Mouse (Mus musculus) A20 (cell line): Measurements from ENCODE around the gene Lamtor2.

Experiments
- DNase-seq: peaks from one replicate; pipeline ENCODE4 v3.0.0-alpha.2; 2011; ENCODE audit warnings: low read depth, low spot score

Lamtor2 gene

DNA sequence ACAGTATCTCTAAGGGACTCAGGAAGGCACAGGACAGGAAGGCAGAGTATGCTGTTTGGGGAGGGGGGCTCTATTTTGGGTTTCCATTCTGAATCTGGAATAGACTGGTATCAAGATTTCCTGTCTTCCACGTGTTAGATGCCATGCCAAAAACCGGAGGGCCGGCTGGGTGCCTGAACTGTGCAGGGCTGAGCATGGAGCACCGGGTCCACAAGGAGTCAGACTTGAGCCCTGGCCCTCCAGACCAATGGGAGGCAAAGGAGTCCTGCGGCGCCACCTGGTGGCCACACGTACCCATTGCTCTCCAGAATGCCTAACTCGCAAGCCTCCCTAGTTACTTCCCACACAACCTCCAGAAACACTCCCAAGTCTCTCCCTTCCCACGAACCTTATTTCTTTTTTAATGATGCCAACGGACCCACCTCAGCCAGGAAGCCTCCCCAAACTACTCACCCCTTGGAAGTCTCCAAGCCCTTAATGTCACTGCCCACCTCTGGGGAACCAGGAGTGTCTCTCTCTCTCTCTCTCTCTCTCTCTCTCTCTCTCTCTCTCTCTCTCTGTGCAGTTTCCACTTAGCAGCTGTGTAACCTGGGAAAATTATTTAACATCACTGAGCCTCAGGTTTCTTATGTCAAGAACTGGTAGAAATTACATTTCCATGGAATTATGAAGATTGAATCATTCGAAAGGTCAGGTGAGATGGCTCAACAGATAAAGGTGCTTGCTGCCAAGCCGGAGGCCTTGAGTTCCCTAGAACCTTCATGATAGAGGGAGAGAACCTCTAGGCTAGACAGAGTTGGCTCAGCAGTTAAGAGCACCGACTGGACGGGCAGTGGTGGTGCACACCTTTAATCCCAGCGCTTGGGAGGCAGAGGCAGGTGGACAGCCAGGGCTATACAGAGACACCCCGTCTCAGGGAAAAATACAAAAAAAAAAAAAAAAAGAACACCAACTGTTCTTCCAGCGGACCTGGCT, 26.4 kb downstream of the Lamtor2 start:
- DNase-seq = peak; percentile 89

DNA sequence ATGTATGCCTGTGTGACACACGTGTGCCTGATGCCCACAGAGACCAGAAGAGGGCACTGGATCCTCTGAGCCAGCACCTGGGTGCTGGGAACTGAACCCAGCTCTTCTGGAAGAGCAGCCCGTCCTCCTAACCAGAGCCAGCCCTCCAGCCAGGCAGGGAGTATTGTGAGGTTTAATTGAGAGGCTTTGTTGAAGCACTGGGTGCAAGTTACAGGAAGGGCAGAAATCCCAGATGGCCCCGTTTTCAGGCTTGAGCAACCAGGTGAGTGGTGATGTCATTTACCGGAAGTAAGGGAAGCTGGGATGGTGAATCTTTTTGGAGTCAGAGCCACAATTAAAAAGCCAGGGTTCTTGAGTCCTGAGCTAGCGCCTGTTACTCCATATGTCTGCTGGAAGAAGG, 27.9 kb downstream of the Lamtor2 start:
- DNase-seq = no peak

DNA sequence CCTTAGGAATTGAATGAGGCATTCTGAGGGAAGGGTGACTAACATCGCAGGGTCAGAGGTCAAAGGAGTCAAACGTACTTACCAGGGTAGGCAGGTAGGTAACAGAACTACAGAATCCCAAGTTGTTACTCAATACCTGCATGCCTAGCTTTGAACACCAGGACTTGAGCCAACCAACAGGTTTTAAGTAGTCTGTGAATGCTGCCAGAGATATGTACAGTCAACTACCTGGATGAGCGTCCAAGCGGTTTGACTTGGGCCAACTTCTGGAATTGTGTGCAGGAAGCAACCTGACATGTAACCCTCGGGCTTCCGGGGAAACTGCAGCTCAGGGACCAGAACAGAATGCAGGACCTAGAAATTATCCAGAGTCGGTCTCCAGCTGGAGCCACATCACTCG, 29.8 kb downstream of the Lamtor2 start:
- no peak for DNase-seq

DNA sequence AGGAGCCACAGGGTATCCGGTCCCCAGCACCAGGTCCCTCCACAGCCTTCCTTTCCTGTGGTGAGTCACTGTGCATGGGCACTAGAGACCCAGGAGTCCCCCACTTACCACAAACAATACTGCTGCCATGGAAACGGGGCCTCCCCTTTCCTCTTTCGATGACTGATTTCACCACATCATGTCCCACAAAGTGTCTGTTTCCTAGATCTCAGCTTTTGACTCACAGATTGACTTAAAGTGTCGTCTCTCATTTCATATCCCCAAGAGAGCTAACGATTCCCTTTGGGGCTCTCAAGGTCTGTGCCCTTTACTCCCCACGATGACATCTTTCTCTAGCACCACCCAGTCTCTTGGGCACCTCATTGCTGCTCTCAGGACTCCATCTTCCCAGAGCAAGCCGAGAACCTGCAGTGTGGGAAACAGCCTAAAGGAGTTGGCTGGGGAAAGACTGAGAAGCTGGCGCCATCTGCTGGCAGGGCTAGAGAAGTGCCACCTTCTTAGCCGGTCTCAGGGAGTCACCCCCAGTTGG, 31.0 kb downstream of the Lamtor2 start:
- DNase-seq = peak; percentile 74

DNA sequence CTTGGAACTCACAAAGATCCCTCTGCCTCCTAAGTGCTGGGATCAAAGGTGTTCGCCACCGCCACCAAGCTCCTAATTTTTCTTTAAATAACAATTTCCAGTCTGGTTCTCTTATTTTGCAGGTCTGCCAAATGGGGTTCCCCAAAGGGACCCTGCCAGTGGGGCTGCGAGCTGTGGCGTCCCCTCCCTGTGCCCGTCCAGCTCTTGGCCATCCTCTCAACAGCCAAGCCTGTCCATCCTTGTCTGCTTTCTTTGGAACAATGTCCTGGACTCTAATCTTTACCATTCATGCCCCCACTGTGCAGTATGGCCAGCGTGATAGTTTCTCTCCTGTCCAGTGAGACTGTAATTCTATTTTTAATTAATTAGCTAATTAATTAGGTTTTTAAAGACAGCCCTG, 31.7 kb downstream of the Lamtor2 start:
- DNase-seq = no peak

DNA sequence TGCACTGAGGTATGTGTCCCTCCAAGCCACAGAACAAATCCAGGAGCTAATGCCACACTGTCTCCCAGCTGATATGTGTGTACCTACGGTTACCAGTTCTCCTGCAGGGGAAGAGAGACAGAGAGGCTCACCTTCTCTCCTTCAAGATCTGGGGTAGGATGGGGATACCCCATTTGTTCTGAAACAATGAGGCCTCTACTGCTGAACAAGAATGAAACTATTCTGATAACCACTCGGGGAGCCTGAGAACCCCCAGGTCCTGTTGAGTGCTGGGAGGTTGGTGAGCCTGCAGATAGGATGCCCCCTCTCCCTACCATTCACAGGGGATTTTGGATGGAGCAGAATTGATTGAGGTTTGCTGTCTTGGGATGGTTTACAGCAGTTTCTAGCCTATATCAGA, 32.8 kb downstream of the Lamtor2 start:
- DNase-seq = peak; percentile 47

DNA sequence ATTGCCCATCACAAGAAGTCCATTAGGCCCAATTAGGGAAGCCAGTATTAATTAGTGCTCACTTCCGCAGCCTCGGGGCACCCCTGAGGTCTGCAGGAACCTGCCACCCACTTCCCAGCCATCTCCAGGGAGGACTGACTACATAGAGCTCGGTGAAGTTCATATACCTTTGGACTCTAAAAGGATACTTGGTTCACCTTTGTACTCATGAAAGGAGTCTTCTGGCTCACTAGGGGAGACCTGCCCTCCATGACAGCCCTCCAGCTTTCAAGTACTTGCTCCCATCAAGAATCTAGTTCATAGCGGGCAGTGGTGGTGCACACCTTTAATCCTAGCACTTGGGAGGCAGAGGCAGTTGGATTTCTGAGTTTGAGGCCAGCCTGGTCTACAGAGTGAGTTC, 34.5 kb downstream of the Lamtor2 start:
- no peak for DNase-seq

DNA sequence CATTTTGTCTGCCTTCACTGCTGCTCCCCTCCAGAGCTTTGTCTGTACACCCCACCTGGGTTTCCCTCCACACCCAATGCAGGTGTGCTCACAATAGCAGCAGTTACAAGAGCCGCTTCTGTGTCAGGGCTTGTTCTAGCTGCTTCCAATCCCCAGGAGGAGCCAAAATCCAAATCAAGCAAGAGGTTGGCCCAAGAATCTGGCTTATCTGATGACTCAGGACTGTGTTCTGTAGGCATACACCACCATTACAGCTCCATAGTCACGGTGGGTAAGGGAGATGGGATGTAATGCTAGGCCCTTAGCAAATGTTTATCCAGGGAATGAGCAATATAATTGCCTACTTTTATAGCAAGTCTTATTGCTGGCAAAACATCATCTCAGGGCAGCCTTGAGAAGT, 36.5 kb downstream of the Lamtor2 start:
- DNase-seq = no peak

DNA sequence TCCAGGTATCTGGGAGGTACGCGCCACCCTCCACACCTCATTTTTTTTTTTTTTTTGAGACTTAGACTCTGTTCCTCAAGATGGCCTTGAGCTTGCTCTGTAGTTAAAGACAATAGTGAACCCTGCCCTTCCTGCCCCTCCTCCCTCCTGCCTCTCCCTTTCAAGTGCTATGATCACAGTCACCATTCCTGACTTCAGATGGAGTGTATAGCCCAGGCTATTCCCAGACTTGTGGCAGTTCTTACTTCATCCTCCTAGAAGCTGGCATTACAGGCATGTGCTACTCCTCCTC, 37.8 kb downstream of the Lamtor2 start:
- DNase-seq = no peak

DNA sequence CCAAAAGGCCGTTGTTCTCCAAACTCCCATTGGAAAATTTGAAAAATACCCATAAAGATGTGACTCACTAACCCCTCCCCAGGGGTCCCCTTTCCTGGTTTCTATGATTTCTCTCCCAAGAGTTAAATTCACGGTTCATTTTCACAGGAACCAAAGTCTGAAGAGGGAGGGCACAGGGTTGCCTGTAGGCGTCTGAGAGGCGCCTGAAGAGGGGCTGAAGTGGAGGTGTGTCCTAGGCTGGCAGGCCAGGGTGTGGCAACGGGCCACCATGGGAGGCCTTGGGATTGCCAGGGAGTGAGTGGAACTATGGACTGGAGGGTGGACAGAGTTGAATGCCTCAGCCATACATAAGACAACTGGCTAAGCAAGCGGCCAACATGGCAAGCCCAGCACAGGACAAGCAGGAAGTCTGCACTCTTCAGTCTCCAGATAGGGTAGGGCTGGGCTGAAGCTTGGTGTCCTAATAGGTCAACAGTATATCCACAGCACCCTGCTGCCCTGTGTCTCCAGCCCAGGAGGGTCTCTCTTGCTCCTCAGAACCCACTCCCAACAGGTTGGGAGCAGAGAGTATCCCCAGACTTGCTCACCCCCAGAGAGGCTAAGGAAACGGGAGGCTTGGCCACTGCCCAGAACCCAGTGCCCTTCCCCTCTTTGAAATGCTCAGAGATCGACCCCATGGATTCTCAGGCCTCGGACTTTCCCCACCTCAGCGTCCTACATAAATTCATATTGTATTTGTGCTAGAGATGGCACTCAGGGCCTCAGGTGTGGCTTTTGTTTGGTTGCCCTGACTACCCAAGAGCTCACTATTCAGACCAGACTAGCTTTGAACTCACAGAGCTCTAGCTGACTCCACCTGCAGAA, 38.4 kb downstream of the Lamtor2 start:
- no peak for DNase-seq

DNA sequence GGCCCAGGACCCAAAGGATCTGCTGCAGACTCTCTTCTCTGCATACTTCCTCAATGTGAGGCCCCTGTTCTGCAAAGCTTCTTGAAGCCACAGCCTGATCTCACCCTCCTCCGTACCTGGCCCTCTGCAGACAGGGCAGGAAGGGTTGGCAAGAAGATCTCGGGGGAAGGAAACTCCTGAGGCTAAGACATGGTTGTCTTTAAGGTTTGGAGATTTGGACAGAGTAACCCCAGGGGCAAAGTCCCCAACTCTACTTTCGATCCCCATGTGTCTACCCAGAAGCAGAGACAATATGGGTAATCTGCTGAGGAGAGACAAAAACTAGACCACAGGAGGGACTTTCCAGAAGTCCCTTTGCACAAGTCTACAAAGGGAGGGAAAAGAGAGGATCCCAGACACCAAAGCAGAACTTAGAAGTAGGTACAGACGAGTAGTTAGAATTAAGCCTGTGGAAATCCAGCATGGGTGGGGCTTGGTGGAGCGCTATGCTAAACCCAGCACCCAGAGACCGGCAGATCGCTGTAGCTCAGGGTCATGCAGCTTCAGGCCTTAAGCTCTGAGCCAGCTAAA, 39.2 kb downstream of the Lamtor2 start:
- DNase-seq = peak; percentile 73

DNA sequence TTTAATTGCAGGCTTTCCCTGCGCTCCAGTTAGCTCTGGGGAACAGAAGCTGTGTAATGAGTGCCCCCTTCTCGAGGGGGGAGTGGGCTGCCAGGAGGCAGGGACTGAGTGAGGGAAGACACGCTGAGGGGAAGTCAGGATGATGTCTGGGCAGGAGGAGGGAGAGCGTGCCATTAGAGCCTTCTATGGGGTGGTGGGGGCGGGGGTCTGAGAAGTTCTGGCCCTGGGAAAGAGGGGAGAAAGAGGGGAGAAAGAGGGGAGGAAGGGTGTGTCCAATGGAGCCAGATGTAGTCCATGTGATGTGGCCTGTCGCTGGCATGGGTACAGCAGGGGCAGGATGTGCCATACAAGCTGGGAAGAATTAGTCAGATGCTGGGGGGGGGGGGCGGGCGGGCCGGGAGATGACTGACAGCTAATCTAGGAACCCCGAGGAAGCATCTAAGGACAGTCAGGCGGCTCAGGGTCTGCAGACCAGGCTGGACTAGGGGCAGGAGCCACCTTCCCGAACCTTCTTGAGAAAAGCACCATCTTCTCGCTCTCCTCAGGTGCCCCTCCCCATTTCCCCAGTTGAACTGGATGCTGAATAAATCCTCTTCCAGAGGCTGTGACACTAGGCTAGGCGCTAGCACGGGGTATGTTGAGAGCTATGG, 39.9 kb downstream of the Lamtor2 start:
- DNase-seq = no peak

DNA sequence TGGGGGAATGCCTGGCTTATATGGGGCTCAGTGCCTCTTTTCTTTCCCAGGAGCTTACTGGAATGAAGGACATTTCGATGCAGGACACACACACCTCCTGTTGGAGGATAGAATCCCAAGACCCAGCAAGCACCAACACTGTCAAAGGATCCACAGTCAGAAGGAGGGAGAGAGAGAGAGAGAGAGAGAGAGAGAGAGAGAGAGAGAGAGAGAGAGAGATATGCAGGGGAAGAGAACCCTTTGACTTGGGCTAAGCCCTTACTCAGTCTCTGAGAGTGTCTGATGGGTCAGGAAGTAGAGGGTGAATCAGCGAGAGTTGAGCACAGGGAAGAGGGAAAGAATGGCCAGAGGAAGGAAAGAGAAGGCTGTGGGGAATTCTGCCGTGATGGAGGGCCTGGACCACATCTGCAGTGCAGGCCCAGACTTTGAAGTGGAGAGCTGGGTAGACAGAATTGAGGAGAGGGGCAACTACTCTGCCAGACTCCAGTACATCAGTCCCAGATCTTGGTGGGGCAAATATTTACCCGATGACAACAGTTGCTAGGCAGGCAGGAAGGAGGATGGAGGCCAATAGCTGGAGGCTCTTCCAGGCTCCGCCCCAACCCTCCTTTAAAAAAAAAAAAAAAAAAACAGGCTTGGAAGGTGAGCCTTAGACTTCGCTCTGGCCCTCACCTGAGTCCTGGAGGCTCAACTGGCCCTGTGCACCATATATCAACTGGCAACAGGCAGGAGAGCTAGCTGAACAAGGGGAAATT, 40.6 kb downstream of the Lamtor2 start:
- DNase-seq = no peak

DNA sequence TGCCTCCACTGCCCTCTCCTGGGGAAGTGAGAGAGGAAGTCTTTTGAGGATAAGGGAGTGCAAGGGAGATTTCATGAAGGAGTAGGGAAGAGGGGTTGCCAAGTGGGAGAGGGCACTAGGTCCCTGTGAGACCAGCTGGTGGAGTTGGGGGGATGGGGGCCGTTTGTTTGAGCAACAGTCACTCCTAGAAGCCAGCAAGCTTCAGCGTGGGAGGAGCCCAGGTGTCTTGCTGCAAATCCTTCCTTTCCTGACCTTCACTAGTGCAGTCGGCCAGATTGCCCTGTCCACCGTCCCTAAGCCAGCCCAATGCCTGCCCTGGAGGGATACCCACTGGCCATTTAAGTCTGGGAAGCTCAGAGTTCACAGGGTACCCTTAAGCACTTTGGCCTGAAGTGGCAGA, 41.3 kb downstream of the Lamtor2 start:
- no peak for DNase-seq

DNA sequence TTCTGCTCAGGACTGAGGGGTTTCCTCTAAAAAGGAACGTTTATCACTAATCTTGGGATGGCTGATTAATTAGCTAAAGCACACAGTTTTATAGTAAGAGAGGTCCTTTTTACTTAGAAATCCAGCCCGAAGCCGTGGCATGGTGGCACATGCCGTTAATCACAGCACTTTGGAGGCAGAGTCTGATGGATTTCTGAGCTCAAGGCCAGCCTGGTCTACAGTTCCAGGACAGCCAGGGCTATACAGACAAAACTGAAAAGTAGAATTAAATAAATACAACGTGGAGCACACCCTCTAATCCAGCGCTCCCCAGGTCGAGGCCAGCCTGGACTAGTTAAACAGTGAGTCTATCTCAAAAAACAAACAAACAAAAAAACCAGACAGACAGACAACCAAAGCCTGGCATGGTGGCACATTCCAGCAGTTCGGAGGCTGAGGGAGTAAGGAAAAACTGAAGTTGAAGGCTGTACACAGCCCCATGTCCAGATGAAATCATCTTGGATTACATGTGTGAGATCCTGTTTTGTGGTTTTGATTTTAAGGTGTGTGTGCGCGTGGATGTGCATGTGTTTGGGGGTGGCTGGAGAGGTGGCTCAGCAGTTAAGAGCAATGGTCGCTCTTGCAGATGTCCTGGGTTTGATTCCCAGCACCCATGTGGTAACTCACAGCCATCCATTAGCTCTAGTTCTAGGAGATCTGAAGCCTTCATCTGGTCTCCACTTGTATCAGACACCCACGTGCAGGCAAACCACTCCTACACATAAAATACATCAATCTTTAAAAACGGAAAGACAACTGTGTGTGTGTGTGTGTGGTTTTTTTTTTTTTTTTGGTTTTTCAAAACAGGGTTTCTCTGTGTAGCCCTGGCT, 42.2 kb downstream of the Lamtor2 start:
- DNase-seq = no peak

DNA sequence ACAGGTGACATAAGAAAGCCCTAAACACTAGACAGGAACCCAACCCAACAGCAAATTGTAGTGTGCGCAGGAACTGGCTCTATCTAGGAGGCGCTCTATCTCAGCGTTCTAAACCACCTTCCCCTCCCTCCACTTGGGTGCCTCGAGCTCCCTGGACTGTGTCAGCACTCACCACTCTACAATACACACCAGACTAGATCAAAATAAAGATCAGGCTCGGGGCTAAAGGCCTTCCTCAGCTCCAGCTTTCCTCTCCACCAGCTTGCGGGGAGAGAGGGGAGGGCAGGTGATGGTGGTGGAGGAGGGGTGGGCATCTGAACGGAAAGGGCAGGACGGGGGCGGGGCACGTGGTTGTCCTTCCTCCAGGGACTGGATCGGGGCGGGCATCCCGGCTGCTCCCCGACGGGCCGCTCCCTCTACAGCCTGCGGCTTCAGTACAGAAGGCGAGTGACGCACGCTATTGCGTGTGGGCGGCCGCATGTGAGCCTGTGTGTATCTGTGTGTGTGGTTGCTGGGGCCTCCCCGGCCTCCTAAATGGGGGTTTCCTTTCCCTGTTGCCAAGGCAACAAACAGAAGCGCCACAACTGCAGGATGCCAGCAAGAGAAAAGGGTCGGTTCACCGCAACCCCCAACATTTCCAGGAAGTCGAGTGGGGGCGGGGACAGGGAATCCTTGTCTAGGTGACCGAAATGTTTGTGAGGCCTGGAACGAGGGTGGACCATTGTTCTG, 43.0 kb downstream of the Lamtor2 start, which contains the start of gene Lmna:
Gene Lmna (minus strand): TSS at position 265 of the 729 bp plus-strand sequence.
- DNase-seq = peak; percentile 94

DNA sequence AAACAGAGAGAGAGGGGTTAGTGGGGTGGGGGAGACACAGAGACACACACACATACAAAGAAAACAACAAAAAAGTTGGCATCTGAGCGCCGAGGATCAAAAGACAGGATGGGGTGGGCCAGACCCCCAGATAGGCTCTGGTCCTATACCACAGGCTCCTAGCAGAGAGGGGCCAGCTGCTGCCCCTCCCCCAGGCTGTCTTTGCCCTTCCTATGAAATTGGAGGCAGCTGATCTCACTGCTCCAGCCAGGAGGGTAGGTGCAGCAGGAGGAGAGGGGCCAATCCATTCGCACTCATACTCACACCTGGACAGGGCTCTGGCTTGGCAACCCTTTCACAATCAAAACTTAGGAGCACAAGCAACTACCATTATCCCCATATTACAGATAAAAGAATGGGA, 43.6 kb downstream of the Lamtor2 start:
- DNase-seq = no peak

DNA sequence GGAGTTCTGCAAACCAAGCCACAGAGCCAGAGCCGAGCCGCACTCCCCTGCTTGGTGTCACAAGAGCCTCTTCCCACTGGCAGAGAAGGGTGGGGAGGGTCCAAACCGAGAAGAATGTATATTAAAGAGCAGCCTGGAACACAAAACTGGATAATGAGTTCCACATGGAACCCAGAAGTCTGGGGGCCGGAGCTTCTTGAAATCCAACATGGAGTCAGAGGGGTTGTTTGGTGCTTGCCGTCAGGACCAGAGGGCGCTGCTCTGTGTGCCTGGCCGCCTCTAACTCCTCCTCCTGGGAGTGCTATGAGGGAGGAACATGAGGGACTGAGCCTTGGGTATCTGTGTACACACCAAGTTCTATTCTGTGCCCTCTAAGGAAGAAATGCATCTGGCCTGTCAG, 47.1 kb downstream of the Lamtor2 start:
- DNase-seq = no peak

DNA sequence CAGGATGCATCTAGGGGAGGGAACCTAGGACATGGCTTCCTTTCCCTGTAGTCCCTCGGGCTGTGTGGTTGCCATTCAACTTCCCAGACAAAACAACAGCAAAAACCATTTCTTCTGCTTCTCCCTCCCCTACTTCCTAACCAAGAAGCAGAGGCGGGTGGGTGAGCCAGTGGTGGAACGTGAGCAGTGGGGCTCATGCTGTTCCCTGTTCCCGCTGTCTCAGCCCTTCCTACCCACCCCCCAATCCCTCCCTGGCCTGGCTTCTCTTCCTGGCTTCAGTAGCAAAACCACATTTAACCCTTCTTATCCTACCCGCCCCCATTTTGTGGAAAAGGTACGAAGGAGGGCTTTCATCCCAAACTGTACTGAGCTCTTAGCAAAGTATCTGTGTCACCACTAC, 47.8 kb downstream of the Lamtor2 start:
- DNase-seq = no peak
